Mouse (Mus musculus): Measurements from ENCODE around the gene Slc7a6. TPM values are rescaled to one million over a fixed set of nuclear protein-coding genes. Genes with fewer than 3 reads are reported as not detected.
A peak's percentile ranks its signal among the peaks of the same experiment; 100 is the strongest.

Slc7a6 gene
- polyA plus RNA-seq (2016; fragmentation: Nextera tagmentation; extraction: Ambion mirVana), result 71.6 and 84.5 TPM in 2 replicates

GRCm38 (mm10) chr8:106168356-106169016 lies at the start of gene Slc7a6:
Gene Slc7a6, plus strand, starts transcription at chr8:106168857.
- H3K36me3 ChIP-seq (replicated peaks), result peaks cover 21% of the 10 kb centered on the region
- peaks cover 16% of the 10 kb centered on the region for H3K4me1 ChIP-seq
- H3K9me3 ChIP-seq, result no peaks in the 10 kb centered on the region
- DNase-seq (ENCODE audit: low spot score), result peak; percentile 89
- H3K27me3 ChIP-seq (replicated peaks; ENCODE audit: low read depth, poor library complexity, severe bottlenecking), result no peaks in the 10 kb centered on the region
- WGBS, result under 1% methylated on average over 59 of the region's 59 CpGs
- H3K4me3 ChIP-seq, result peak within 1 kb of the TSS; percentile 97
- peak within 1 kb of the TSS; percentile 98 for H3K27ac ChIP-seq (replicated peaks)

- no peaks in the 10 kb centered on the region for H3K4me1 ChIP-seq
- no peaks in the 10 kb centered on the region for H3K9me3 ChIP-seq
- DNase-seq (ENCODE audit: low spot score), result no peak
- WGBS, result 90% methylated on average over 3 of the region's 3 CpGs
- H3K4me3 ChIP-seq, result no peak overlapping the region
- no peaks in the 10 kb centered on the region for H3K27me3 ChIP-seq (replicated peaks; ENCODE audit: low read depth, poor library complexity, severe bottlenecking)
- H3K27ac ChIP-seq (replicated peaks), result no peak overlapping the region
- peaks cover 72% of the 10 kb centered on the region for H3K36me3 ChIP-seq (replicated peaks)
These were observed 45.2 kb upstream of the Slc7a6 start for GRCm38 (mm10) chr8:106123443-106123842.

GRCm38 (mm10) chr8:106126055-106126454 lies 42.6 kb upstream of the Slc7a6 start:
- H3K36me3 ChIP-seq (replicated peaks), result peaks cover 74% of the 10 kb centered on the region

GRCm38 (mm10) chr8:106127054-106127453 lies 41.6 kb upstream of the Slc7a6 start:
- Histone ChIP-seq H3K36me3 (replicated peaks) (peaks cover 76% of the 10 kb centered on the region), H3K27me3 (replicated peaks; ENCODE audit: low read depth, poor library complexity, severe bottlenecking) (no peaks in the 10 kb centered on the region), H3K4me1 (no peaks in the 10 kb centered on the region), H3K4me3 (no peak overlapping the region), H3K9me3 (no peaks in the 10 kb centered on the region), H3K27ac (replicated peaks) (no peak overlapping the region)
- no peak for DNase-seq (ENCODE audit: low spot score)
- 78% methylated on average over 3 of the region's 3 CpGs for WGBS

More at GRCm38 (mm10) chr8:106126055-106126454, 42.6 kb upstream of the Slc7a6 start:
- WGBS, result 92% methylated on average over 1 of the region's 1 CpGs
- Histone ChIP-seq H3K27ac (replicated peaks) (no peak overlapping the region), H3K4me3 (no peak overlapping the region), H3K9me3 (no peaks in the 10 kb centered on the region), H3K4me1 (no peaks in the 10 kb centered on the region), H3K27me3 (replicated peaks; ENCODE audit: low read depth, poor library complexity, severe bottlenecking) (no peaks in the 10 kb centered on the region)
- no peak for DNase-seq (ENCODE audit: low spot score)

GRCm38 (mm10) chr8:106127882-106128410 lies 40.7 kb upstream of the Slc7a6 start:
- Histone ChIP-seq H3K9me3 (no peaks in the 10 kb centered on the region), H3K36me3 (replicated peaks) (peaks cover 83% of the 10 kb centered on the region), H3K27me3 (replicated peaks; ENCODE audit: low read depth, poor library complexity, severe bottlenecking) (peaks cover 7% of the 10 kb centered on the region), H3K4me1 (no peaks in the 10 kb centered on the region), H3K4me3 (no peak overlapping the region), H3K27ac (replicated peaks) (no peak overlapping the region)
- 89% methylated on average over 10 of the region's 10 CpGs for WGBS
- no peak for DNase-seq (ENCODE audit: low spot score)

GRCm38 (mm10) chr8:106129232-106129930 lies 39.3 kb upstream of the Slc7a6 start:
- Histone ChIP-seq H3K9me3 (no peaks in the 10 kb centered on the region), H3K36me3 (replicated peaks) (peaks cover 79% of the 10 kb centered on the region), H3K4me3 (no peak overlapping the region), H3K4me1 (peaks cover 7% of the 10 kb centered on the region; the same call in 1 of the 2 replicates), H3K27ac (replicated peaks) (no peak overlapping the region), H3K27me3 (replicated peaks; ENCODE audit: low read depth, poor library complexity, severe bottlenecking) (peaks cover 22% of the 10 kb centered on the region)
- DNase-seq (ENCODE audit: low spot score), result no peak

GRCm38 (mm10) chr8:106129997-106130396 lies 38.7 kb upstream of the Slc7a6 start:
- peaks cover 28% of the 10 kb centered on the region for H3K27me3 ChIP-seq (replicated peaks; ENCODE audit: low read depth, poor library complexity, severe bottlenecking)
- H3K27ac ChIP-seq (replicated peaks), result no peak overlapping the region
- peaks cover 79% of the 10 kb centered on the region for H3K36me3 ChIP-seq (replicated peaks)
- H3K4me3 ChIP-seq, result no peak overlapping the region
- no peaks in the 10 kb centered on the region for H3K9me3 ChIP-seq
- WGBS, result 83% methylated on average over 2 of the region's 2 CpGs
- H3K4me1 ChIP-seq, result peaks cover 13% of the 10 kb centered on the region
- no peak for DNase-seq (ENCODE audit: low spot score)

- Histone ChIP-seq H3K4me3 (no peak overlapping the region), H3K27me3 (replicated peaks; ENCODE audit: low read depth, poor library complexity, severe bottlenecking) (peaks cover 33% of the 10 kb centered on the region), H3K9me3 (no peaks in the 10 kb centered on the region), H3K36me3 (replicated peaks) (peaks cover 79% of the 10 kb centered on the region), H3K4me1 (peaks cover 18% of the 10 kb centered on the region), H3K27ac (replicated peaks) (no peak overlapping the region)
- WGBS, result 87% methylated on average over 2 of the region's 2 CpGs
- no peak for DNase-seq (ENCODE audit: low spot score)
These were observed 38.2 kb upstream of the Slc7a6 start for GRCm38 (mm10) chr8:106130505-106130904.

- no peak overlapping the region for H3K27ac ChIP-seq (replicated peaks)
- WGBS, result 90% methylated on average over 4 of the region's 4 CpGs
- no peaks in the 10 kb centered on the region for H3K9me3 ChIP-seq
- H3K27me3 ChIP-seq (replicated peaks; ENCODE audit: low read depth, poor library complexity, severe bottlenecking), result peaks cover 38% of the 10 kb centered on the region
- peaks cover 23% of the 10 kb centered on the region for H3K4me1 ChIP-seq
- DNase-seq (ENCODE audit: low spot score), result no peak
- H3K4me3 ChIP-seq, result no peak overlapping the region
- peaks cover 77% of the 10 kb centered on the region for H3K36me3 ChIP-seq (replicated peaks)
These were observed 37.6 kb upstream of the Slc7a6 start for GRCm38 (mm10) chr8:106131021-106131420.

GRCm38 (mm10) chr8:106131488-106132222 lies 37.0 kb upstream of the Slc7a6 start:
- H3K27me3 ChIP-seq (replicated peaks; ENCODE audit: low read depth, poor library complexity, severe bottlenecking), result peaks cover 44% of the 10 kb centered on the region
- WGBS, result 90% methylated on average over 7 of the region's 7 CpGs
- DNase-seq (ENCODE audit: low spot score), result no peak
- H3K4me1 ChIP-seq, result peaks cover 30% of the 10 kb centered on the region
- H3K4me3 ChIP-seq, result no peak overlapping the region
- H3K36me3 ChIP-seq (replicated peaks), result peaks cover 71% of the 10 kb centered on the region
- no peak overlapping the region for H3K27ac ChIP-seq (replicated peaks)
- no peaks in the 10 kb centered on the region for H3K9me3 ChIP-seq

GRCm38 (mm10) chr8:106132356-106132755 lies 36.3 kb upstream of the Slc7a6 start:
- H3K36me3 ChIP-seq (replicated peaks), result peaks cover 64% of the 10 kb centered on the region
- WGBS, result 91% methylated on average over 11 of the region's 11 CpGs
- H3K9me3 ChIP-seq, result no peaks in the 10 kb centered on the region
- no peak overlapping the region for H3K27ac ChIP-seq (replicated peaks)
- peaks cover 37% of the 10 kb centered on the region for H3K4me1 ChIP-seq
- DNase-seq (ENCODE audit: low spot score), result no peak
- H3K27me3 ChIP-seq (replicated peaks; ENCODE audit: low read depth, poor library complexity, severe bottlenecking), result peaks cover 51% of the 10 kb centered on the region
- no peak overlapping the region for H3K4me3 ChIP-seq

- Histone ChIP-seq H3K4me1 (peaks cover 48% of the 10 kb centered on the region), H3K27ac (replicated peaks) (no peak overlapping the region), H3K36me3 (replicated peaks) (peaks cover 54% of the 10 kb centered on the region), H3K4me3 (no peak overlapping the region), H3K9me3 (no peaks in the 10 kb centered on the region), H3K27me3 (replicated peaks; ENCODE audit: low read depth, poor library complexity, severe bottlenecking) (peaks cover 63% of the 10 kb centered on the region)
- no peak for DNase-seq (ENCODE audit: low spot score)
- 72% methylated on average over 13 of the region's 13 CpGs for WGBS
These were observed 35.1 kb upstream of the Slc7a6 start for GRCm38 (mm10) chr8:106133526-106133925.

All from embryonic facial prominence, embryonic 10.5 days (tissue).